ENCODE assay signal across 12 mouse cellular contexts in the genomic region with DNA sequence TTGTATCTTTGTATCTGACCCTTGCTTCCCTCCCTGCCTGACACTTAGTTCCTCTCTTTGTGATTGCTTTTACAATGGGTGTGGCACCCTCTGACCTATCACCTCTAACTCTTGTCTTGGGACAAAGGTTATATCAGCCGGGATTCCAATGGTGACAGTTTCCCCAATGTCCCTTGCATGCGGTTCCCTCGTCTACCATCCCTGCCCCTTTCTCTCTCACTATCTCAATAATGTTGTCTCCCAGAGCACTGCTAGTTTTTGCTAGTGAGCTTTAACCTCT. TPM values are rescaled to one million over a fixed set of nuclear protein-coding genes. Genes with fewer than 3 reads are reported as not detected.
DNase-seq lines count a peak whose midpoint lies in the region; ATAC-seq and TF ChIP-seq lines count a peak whose summit lies in the region.
"Had no signal": no experiment of that assay in that cellular context is flagged by ENCODE, and none has a peak within 500 bp of the region (broad histone marks: within the 10 kb centered on the region; RNA-seq: fewer than 3 reads in every experiment).

No protein-coding gene starts in this region.

- peak overlapping the region; percentile 70 for H3K27ac ChIP-seq in gastrocnemius, adult 2 months
- peak overlapping the region; percentile 70; the same call in 1 of the 2 replicates for H3K27ac ChIP-seq in liver, embryonic 12.5 days
- H3K27ac ChIP-seq in liver, embryonic 11.5 days (ENCODE audit: low read depth, low read length) = no peak overlapping the region
- H3K27ac ChIP-seq in intestine, embryonic 16.5 days (ENCODE audit: low read length) = no peak overlapping the region
- H3K27ac ChIP-seq in small intestine, adult 2 months (ENCODE audit: insufficient read depth, low read depth, low read length) = peak overlapping the region; percentile 96
- H3K27ac ChIP-seq: embryonic facial prominence, embryonic 12.5 days; forebrain, embryonic 13.5 days; limb, embryonic 10.5 days; midbrain, embryonic 10.5 days had no signal

- intact Hi-C loops in gastrocnemius, adult 2 months (cut with DNase I) = no loop called here

- H3K9ac ChIP-seq in liver, embryonic 12.5 days = peak overlapping the region; percentile 58
- no peak overlapping the region for H3K9ac ChIP-seq in liver, embryonic 11.5 days (ENCODE audit: low read depth, low read length)
- no peak overlapping the region for H3K9ac ChIP-seq in intestine, embryonic 16.5 days (ENCODE audit: low read depth, low read length)
- H3K9ac ChIP-seq: embryonic facial prominence, embryonic 12.5 days; forebrain, embryonic 13.5 days had no signal

- TF ChIP-seq CTCF in gastrocnemius, adult 2 months (IDR thresholded peaks at IDR 0.05) = no peak
- no peak for TF ChIP-seq CTCF in small intestine, adult 2 months (IDR thresholded peaks at IDR 0.05; ENCODE audit: extremely low read depth, insufficient read length, insufficient replicate concordance, low read depth, low read length)

- peaks cover 86% of the 10 kb centered on the region for H3K4me1 ChIP-seq in liver, embryonic 12.5 days
- peaks cover 36% of the 10 kb centered on the region for H3K4me1 ChIP-seq in liver, embryonic 11.5 days (replicated peaks; ENCODE audit: control insufficient read depth, insufficient read depth, low read length)
- peaks cover 14% of the 10 kb centered on the region for H3K4me1 ChIP-seq in intestine, embryonic 16.5 days (ENCODE audit: control insufficient read depth, insufficient read depth, low read length)
- H3K4me1 ChIP-seq in small intestine, adult 2 months (ENCODE audit: control insufficient read depth, insufficient read depth, insufficient read length, low read length) = peaks cover 34% of the 10 kb centered on the region

- no peaks in the 10 kb centered on the region for H3K9me3 ChIP-seq in liver, embryonic 12.5 days (replicated peaks)
- H3K9me3 ChIP-seq in liver, embryonic 11.5 days (ENCODE audit: control insufficient read depth, low read length) = no peaks in the 10 kb centered on the region
- no peaks in the 10 kb centered on the region for H3K9me3 ChIP-seq in intestine, embryonic 16.5 days (ENCODE audit: control insufficient read depth, low read length)
- H3K9me3 ChIP-seq: embryonic facial prominence, embryonic 12.5 days; forebrain, embryonic 13.5 days; limb, embryonic 10.5 days; midbrain, embryonic 10.5 days had no signal

- H3K36me3 ChIP-seq in liver, embryonic 12.5 days = peaks cover 12% of the 10 kb centered on the region
- no peaks in the 10 kb centered on the region for H3K36me3 ChIP-seq in liver, embryonic 11.5 days (ENCODE audit: control insufficient read depth, insufficient read depth, low read length)
- H3K36me3 ChIP-seq in intestine, embryonic 16.5 days (ENCODE audit: control insufficient read depth, insufficient read depth, low read length) = no peaks in the 10 kb centered on the region
- H3K36me3 ChIP-seq in small intestine, adult 2 months (ENCODE audit: control insufficient read depth, insufficient read depth, low read length) = 0 out of 2 replicates have a peak, but pooled peaks cover 10% of the 10 kb centered on the region
- H3K36me3 ChIP-seq: embryonic facial prominence, embryonic 12.5 days; limb, embryonic 10.5 days; midbrain, embryonic 10.5 days had no signal

- no peak for DNase-seq in gastrocnemius, adult 2 months
- DNase-seq in gastrocnemius, postnatal 4 days (ENCODE audit: low spot score in 2 of 2) = no peak
- no peak for DNase-seq in liver, embryonic 11.5 days (ENCODE audit: low spot score)
- DNase-seq in right cerebral cortex, adult 18-20 months = no peak

- ATAC-seq in liver, embryonic 12.5 days = no peak
- no peak for ATAC-seq in liver, embryonic 11.5 days (replicated peaks; ENCODE audit: low FRiP score)
- 0 out of 2 replicates have a peak, but pooled peaks have one; percentile 2 for ATAC-seq in intestine, embryonic 16.5 days
- ATAC-seq: forebrain, embryonic 13.5 days; lung, postnatal 0 days had no signal

- H3K27me3 ChIP-seq in liver, embryonic 12.5 days (replicated peaks) = peaks cover 73% of the 10 kb centered on the region
- H3K27me3 ChIP-seq in liver, embryonic 11.5 days (replicated peaks; ENCODE audit: control insufficient read depth, insufficient read depth, low read length) = peaks cover 47% of the 10 kb centered on the region
- peaks cover 37% of the 10 kb centered on the region for H3K27me3 ChIP-seq in intestine, embryonic 16.5 days (replicated peaks; ENCODE audit: control insufficient read depth, insufficient read depth, low read length)
- no peaks in the 10 kb centered on the region for H3K27me3 ChIP-seq in small intestine, adult 2 months (ENCODE audit: control insufficient read depth, insufficient read depth, low read length)

- WGBS in liver, embryonic 12.5 days (ENCODE audit: insufficient replicate concordance) = 11% methylated on average over 3 of the region's 3 CpGs
- 21% methylated on average over 3 of the region's 3 CpGs for WGBS in liver, embryonic 11.5 days
- WGBS in intestine, embryonic 16.5 days = 11% methylated on average over 3 of the region's 3 CpGs
- 5% methylated on average over 3 of the region's 3 CpGs for WGBS in small intestine, adult 2 months

- TF ChIP-seq POLR2A in small intestine, adult 2 months (IDR thresholded peaks at IDR 0.05; ENCODE audit: low read depth, low read length) = no peak

- H3K4me2 ChIP-seq in liver, embryonic 12.5 days = peak overlapping the region; percentile 96
- no peak overlapping the region for H3K4me2 ChIP-seq in liver, embryonic 11.5 days
- H3K4me2 ChIP-seq in intestine, embryonic 16.5 days (ENCODE audit: low read depth, low read length) = no peak overlapping the region
- H3K4me2 ChIP-seq: embryonic facial prominence, embryonic 12.5 days; forebrain, embryonic 13.5 days had no signal

- peak overlapping the region; percentile 23; the same call in 1 of the 2 replicates for H3K4me3 ChIP-seq in gastrocnemius, adult 2 months
- peak overlapping the region; percentile 74; the same call in 1 of the 2 replicates for H3K4me3 ChIP-seq in liver, embryonic 12.5 days
- H3K4me3 ChIP-seq in liver, embryonic 11.5 days (ENCODE audit: low read depth, low read length) = no peak overlapping the region
- H3K4me3 ChIP-seq in intestine, embryonic 16.5 days (ENCODE audit: low read length) = no peak overlapping the region
- no peak overlapping the region for H3K4me3 ChIP-seq in small intestine, adult 2 months (ENCODE audit: low read depth, low read length)
- H3K4me3 ChIP-seq: embryonic facial prominence, embryonic 12.5 days; forebrain, embryonic 13.5 days; limb, embryonic 10.5 days; midbrain, embryonic 10.5 days had no signal

RNA-seq across cellular contexts. Expression of a gene that starts 2.8 kb away (rescaled TPM):
- total RNA-seq in gastrocnemius, adult 2 months (2021) = 100 to 1,000 TPM; 274 to 394 TPM
- 10 to 100 TPM; 82.5 to 91.1 TPM for total RNA-seq in gastrocnemius, postnatal 4 days (2021)
- polyA plus RNA-seq in liver, embryonic 12.5 days (2016; fragmentation: Nextera tagmentation; extraction: Ambion mirVana) = 2.7 and 3.4 TPM in 2 replicates
- 0.48 and 0.74 TPM in 2 replicates for polyA plus RNA-seq in liver, embryonic 11.5 days (2014; fragmentation: Nextera tagmentation; extraction: Ambion mirVana)
- 0.43 and 0.51 TPM in 2 replicates for polyA plus RNA-seq in intestine, embryonic 16.5 days (2015; fragmentation: Nextera tagmentation; extraction: Ambion mirVana)
- 236 and 278 TPM in 2 replicates for polyA plus RNA-seq in small intestine, adult 2 months (2012; rRNA removed)
- polyA plus RNA-seq: embryonic facial prominence, embryonic 12.5 days; forebrain, embryonic 13.5 days; limb, embryonic 10.5 days had no signal

RNA-seq across cellular contexts. Expression of a gene that starts 9.9 kb away (rescaled TPM):
- total RNA-seq in gastrocnemius, adult 2 months (2021) = 1 to 10 TPM; 2.6 to 7.6 TPM
- total RNA-seq in gastrocnemius, postnatal 4 days (2021) = 10 to 100 TPM; 12.0 to 12.9 TPM
- polyA plus RNA-seq in liver, embryonic 12.5 days (2016; fragmentation: Nextera tagmentation; extraction: Ambion mirVana) = 15.8 and 16.7 TPM in 2 replicates
- polyA plus RNA-seq in liver, embryonic 11.5 days (2014; fragmentation: Nextera tagmentation; extraction: Ambion mirVana) = 19.5 and 22.3 TPM in 2 replicates
- 17.3 and 17.4 TPM in 2 replicates for polyA plus RNA-seq in intestine, embryonic 16.5 days (2015; fragmentation: Nextera tagmentation; extraction: Ambion mirVana)
- polyA plus RNA-seq in small intestine, adult 2 months (2012; rRNA removed) = 2.1 and 4.7 TPM in 2 replicates

RNA-seq across cellular contexts. Expression of a gene that starts 15.2 kb away (rescaled TPM):
- 1 to 10 TPM; 2.2 to 3.0 TPM for total RNA-seq in gastrocnemius, adult 2 months (2021)
- total RNA-seq in gastrocnemius, postnatal 4 days (2021) = 1 to 10 TPM; 7.6 to 8.5 TPM
- 7.3 and 7.6 TPM in 2 replicates for polyA plus RNA-seq in liver, embryonic 12.5 days (2016; fragmentation: Nextera tagmentation; extraction: Ambion mirVana)
- polyA plus RNA-seq in liver, embryonic 11.5 days (2014; fragmentation: Nextera tagmentation; extraction: Ambion mirVana) = 6.4 and 7.9 TPM in 2 replicates
- 8.7 and 10.3 TPM in 2 replicates for polyA plus RNA-seq in intestine, embryonic 16.5 days (2015; fragmentation: Nextera tagmentation; extraction: Ambion mirVana)
- polyA plus RNA-seq in small intestine, adult 2 months (2012; rRNA removed) = 34.0 and 73.5 TPM in 2 replicates

Comparison
In these comparisons a context has a peak if more than half of its experiments do, and no peak if none do; other contexts are left out.
1. H3K27ac ChIP-seq: peak in gastrocnemius, adult 2 months (single experiment), liver, embryonic 12.5 days (single experiment) and small intestine, adult 2 months (single experiment); none in liver, embryonic 11.5 days (single experiment) and intestine, embryonic 16.5 days (single experiment).
2. H3K4me3 ChIP-seq: peak in gastrocnemius, adult 2 months (single experiment) and liver, embryonic 12.5 days (single experiment); none in liver, embryonic 11.5 days (single experiment), intestine, embryonic 16.5 days (single experiment) and small intestine, adult 2 months (single experiment).
3. RNA of a gene that starts 2.8 kb away (polyA plus RNA-seq): 236 to 278 TPM in small intestine, adult 2 months; 2.7 to 3.4 TPM in liver, embryonic 12.5 days, 0.48 to 0.74 TPM in liver, embryonic 11.5 days and 0.43 to 0.51 TPM in intestine, embryonic 16.5 days; every median in the first group is over 10 times any median in the second.